Mouse (Mus musculus) adrenal gland (tissue): ENCODE measurements around the gene Chchd6.

Source experiments
- intact Hi-C: fragments of 180-260 bp; cut with DNase I; formaldehyde crosslinking; loops from one replicate; pipeline ENCODE4 v1.15.1; 2025
- long read RNA-seq, 2 experiments: library from polyadenylated mRNA; unstranded; transcript quantifications; one replicate each; pipeline ENCODE4 v2.0.0; 2020; ENCODE audit warnings: borderline replicate concordance in 1 of 2; ENCODE audit not compliant: insufficient replicate concordance in 1 of 2

The Chchd6 gene
- long read RNA-seq, experiment 1, transcript Chchd6-201 (8 exons, 1,121 nt), result major isoform, 58 of 66 reads
- long read RNA-seq, experiment 1, partial matches to known transcripts, result 3 of 66 reads
- long read RNA-seq, experiment 1, other reads (novel, unspliced or antisense), result 3 of 66 reads
- long read RNA-seq, experiment 2, transcript Chchd6-202 (7 exons, 1,042 nt), result minor isoform, 8 of 132 reads
- long read RNA-seq, experiment 2, transcript Chchd6-201 (8 exons, 1,121 nt), result major isoform, 115 of 132 reads
- long read RNA-seq, experiment 2, partial matches to known transcripts, result 5 of 132 reads
- long read RNA-seq, experiment 2, other reads (novel, unspliced or antisense), result 4 of 132 reads

DNA sequence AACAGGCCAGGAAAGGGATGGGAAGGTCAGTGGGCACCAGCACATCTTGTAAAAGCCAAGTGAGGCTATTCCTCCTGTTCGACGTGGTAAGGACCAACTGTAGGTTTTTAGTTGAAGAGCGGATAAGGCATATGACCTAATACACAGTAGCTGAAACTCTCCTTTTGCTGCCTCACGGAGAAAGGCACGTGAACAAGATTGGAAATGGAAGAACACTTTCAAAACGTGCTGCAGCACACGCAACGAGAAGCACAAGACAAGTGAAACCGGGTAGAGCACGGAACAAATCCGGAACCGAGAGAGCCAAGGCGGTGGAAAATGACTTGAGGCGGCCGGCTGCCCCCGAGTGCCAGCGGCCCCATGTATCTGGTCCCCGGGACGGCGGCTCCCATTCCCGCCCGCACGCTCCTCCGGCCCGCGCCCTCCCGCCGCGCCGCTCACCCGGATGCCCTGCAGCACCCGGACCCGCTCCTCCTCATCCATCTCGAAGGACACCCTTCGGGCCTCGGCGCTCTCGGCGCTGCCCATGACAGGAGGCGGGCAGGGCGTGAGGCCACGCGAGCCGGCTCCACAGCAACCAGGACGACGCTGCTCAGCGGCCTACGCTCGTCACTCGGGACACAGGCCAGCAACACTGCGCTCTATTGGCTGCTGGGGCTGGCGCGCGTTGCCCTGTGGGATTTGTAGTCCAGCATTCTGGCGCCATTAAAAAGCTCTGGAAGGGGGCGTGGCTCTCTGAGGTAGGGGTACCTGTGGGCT lies at the start of gene Chchd6:
Gene Chchd6 (minus strand): TSS at position 635 of the 759 bp plus-strand sequence.
- intact Hi-C loops, result no loop called here

DNA sequence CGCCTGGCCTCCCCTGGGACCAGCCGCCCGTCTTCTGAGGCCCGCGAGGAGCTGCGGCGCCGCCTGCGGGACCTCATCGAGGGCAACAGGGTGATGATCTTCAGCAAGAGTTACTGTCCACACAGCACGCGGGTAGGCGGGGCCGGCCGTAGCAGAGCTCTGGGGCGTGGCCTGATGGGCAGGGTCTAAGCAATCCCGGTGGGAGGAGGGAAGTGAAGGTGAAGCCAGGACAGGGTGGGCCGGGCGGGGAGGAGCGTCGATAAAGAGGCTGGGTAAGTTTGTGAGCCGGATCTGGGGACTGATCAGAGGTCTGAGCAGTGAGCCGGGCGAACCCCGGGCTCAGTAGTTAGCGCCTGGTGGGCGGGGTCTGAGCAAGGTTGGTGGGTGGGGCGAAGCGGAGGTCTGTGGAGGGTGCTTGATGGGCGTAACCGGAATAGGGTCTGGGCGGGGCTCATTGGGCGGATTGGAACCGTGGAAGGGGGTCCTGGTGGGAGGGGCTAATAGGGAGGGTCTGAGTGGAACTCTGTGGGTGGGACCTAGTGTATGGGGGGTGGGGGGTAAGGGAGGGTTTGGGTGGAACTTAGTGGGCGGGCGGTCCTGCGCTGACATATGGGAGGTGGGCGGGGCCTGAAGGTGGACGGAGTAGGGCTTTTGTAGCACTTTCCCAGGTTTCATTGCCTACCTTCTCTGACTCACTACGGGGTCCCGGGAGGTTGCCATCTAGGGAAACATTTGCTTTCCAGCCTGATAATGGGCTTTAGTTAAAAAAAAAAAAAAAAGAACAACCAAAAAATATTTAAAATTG lies 49.0 kb upstream of the Chchd6 start:
- intact Hi-C loops, result no loop called here

DNA sequence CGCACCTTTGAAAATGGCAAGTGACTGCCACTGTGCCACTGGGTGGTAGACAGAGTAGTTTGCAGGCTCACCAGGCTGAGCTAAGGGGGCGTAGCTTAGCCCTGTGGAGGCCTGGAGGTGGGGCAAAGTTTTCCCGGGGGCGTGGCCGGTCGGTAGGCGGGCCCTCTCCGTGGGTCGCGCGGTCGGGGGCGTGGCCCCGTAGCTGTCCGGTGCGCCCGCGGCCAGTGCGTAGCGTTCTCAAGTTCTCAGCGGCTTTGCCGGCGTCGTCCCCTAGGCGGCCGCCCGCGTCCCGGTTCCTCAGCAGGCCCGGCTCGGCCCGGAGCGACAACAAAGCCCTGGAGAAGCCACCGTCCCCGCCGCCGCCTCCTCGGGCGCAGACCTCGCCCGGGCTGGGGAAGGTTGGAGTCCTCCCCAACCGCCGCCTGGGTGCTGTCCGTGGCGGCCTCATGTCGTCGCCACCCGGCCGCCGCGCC lies 48.4 kb upstream of the Chchd6 start, which contains the start of gene Txnrd3:
Gene Txnrd3 (plus strand): TSS at position 191 of the 473 bp plus-strand sequence.
- intact Hi-C loops, result no loop called here

DNA sequence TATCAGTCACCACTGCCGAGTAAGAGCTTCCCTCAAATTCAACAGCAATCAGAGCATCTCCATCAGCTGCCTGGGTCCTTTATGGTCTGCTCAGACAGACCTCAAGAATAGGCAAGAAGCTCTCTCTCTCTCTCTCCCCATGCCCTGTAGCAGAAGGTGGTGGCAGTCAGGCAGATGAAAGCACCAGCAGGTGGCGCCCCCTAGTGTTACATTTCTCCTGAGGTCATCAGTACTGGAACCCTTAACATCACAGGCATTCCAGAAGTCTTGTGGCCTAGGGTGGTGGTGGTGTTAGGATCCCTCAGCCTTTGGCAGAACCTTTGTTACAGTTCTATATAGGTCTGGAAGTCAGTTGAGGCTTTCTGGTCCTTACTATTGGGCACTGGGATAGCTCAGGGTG lies 43.6 kb upstream of the Chchd6 start:
- intact Hi-C loops, result loop anchor here (5.0 kb wide), 1 partner anchor 277 kb away; the partner anchor contains the start of gene Plxna1

DNA sequence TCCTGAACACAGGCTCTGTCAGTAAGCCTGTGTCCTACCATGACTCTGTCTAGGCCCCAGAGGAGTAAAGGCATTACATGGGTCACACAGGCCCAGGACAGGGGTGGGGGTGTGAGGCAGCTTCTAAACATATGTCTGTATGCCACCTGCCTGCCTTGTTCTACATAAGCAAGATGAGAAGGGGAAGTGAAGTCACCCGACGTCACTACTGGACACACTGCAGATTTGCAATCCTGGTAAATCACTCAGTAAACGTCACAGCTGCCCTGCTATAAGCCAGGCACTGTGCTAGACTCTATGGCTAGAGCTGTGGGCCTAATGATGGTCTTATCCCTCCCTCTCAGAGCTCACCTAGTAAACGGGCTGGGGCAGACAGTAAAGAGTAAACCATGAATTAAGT lies 42.5 kb upstream of the Chchd6 start:
- intact Hi-C loops, result loop anchor here (5.0 kb wide), 1 partner anchor 276 kb away; the partner anchor contains the start of gene Plxna1

DNA sequence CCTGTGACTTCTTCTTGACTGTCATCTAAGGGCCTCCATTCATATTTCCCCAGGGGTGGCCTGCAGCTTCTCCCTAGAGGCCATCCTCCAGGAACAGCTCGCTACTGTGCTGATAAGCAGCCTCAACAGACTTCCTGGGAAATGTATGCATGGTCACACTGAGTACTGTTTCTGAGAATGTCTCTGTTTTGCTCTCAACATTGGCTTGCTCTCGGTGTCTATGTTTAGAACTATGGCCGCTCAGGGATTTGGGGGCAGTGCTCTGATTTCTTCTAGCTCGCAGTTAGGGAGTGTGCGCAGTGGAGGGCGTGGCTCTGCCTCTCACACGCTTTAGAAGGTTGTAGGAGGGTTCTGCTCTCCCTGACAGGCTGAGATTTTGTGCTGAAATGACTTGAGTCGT lies 38.9 kb upstream of the Chchd6 start:
- intact Hi-C loops, result loop anchor here (5.0 kb wide), 3 partner anchors 77 to 697 kb away; no protein-coding TSS in a partner anchor

DNA sequence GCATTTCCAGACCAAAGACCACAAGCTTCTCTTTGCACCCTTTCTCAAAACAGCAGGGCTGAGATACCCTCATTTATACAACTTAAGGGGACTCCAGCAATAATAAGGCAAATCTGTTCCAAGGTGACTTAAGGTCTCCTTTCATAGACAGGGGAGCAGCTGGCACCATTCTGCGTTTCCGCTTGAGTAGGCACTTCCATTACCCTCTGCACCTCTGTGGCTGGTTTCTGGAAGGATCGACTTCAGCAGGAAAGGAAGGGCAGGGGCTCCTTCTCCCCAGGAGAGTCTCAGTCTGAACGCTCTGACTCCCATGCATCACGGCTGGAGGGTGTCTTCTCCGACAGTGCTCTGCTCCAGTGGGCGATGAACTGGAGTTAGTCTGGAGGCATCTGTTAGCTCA lies 37.7 kb upstream of the Chchd6 start:
- intact Hi-C loops, result loop anchor here (5.0 kb wide), 3 partner anchors 76 to 696 kb away; no protein-coding TSS in a partner anchor

DNA sequence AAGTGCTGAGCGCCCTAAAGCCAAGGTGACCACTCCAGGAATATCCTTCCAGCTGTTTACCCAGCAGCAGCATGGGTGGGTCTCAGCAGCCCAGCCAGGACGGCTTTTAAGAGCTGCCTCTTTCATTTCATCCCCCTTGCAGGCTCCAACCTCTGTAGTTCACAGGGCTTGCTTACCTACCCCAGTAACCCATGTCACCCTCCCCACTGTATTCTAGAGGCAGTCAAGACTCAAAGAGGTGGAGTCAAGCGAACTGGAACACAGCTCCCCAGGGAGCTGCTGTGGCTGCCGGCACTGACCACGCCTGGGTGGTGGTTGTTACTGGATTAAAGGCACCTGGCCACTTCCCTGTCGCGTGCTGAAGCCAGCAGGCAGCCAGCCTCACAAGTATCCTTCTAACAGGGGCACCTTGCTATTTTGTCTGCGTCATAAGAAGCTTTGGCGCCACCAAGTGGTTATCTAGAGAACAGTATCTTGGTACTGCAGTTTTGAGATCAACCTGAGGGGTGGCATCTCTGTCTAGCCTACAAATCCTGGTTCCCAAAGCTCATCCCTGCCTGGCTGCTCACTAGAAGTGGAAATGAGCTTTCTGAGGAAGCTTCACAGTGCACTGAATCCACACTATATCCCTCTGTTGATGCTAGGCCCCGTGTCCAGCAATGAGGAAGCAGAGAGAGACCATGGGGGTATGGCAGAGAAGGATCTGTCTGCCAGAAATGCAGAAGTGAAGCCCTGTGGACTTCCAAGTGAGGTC lies 36.5 kb upstream of the Chchd6 start:
- intact Hi-C loops, result loop anchor here (5.0 kb wide), 3 partner anchors 75 to 695 kb away; no protein-coding TSS in a partner anchor

DNA sequence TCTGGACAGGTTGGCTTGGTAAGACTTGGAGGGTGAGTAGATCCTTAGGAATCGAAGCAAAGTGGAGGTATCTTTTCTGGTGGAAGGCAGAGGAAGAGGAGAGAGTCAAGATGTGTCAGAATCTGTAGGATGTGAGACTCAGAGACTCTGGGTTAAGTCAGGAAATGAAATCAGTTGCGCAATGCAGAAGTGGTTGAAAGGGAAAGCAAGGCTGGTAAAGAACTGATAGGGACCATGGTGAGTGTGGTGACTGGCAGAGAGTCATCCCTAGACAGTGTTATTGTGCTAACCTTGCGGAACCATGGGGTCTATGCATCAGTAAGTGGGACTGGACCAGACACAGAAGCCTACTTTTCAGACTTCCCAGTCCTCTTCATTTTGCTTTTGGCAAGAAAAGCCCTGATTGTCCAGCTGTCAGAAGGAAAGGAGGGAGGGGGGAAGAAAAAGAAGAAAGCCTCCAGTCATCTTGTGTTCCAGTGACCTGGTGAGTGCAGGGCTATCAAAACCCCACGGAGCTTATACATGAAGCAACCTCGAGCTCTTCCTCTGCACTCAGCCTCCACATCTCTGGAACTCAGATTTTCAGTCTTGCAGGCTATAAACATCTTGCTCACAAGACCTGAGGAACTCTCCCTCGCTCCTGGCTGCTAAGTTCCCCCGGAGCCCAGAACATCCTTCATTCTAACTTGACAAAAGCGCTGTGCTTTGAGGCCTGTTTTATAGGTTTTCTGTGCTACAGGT lies 32.8 kb upstream of the Chchd6 start:
- intact Hi-C loops, result no loop called here

DNA sequence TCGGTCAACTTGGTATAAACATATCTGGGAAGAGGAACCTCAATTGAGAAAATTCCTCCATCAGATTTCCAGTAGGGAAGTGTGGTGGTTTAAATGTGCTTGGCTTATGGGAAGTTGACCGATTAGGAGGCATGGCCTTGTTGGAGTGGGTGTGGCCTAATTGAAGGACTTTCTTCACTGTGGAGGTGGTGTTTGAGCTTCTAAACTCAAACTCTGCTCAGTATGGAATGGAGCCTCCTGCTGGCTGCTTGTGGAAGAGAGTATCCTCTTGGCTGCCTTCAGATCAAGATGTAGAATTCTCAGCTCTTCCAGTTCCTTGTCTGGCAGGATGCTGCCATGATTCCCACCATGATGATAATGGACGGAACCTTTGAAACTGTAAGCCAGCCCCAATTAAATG lies 27.2 kb upstream of the Chchd6 start:
- intact Hi-C loops, result no loop called here

DNA sequence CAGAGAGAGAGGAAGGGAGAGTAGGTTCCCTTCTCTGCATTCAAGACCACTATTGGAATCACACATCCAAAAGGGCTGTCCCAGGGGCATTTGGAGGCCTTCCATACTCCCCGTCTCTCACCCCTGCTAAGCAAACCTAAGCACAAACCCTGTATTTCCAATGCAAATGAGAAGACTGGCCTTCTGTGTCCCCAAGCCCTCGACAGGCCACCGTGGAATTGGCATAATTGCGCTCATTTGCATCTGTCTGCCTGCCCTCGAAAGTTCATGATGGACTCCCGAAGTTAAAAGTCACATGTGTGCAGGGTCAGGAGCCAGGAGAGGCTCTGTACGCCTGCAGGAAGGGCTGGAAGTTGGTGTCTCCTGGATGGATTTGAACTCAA lies 19.9 kb upstream of the Chchd6 start:
- intact Hi-C loops, result no loop called here

DNA sequence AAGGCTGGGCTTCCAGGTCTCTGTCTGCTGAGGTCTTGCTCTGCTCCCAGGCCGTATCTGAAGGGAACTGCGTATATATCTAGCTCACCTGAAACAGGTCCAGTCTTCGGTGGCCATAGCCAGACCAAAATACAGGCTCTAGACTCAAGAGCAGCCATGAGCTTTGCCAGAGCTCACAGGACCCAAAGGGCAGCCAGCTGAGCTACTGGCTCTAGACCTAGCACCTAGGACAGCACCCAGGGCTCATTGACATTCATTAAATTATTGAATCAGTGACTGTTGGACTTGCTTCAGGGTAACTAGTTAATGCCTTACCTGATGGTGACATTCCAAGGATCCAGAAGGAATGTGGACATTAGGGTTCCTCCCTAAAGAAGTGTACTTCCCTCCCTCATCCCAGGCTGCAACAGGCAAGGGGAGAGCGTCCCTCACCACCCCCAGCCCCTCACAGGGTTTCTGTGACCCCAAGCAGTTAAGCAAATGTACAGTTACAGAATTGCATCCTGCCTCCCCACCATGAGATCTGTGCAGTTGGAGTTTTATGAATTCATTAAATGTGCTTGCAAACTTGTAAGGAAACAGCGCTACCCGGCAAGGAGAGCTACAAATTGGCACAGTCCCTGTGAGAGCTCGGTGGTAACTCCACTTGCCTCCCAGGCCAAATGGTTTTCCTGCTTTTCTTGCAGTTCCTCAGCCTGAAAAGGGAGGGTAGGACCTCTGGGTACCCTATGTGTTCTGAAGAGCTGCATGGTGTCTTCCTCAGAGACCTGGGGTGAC lies 19.3 kb upstream of the Chchd6 start:
- intact Hi-C loops, result no loop called here

DNA sequence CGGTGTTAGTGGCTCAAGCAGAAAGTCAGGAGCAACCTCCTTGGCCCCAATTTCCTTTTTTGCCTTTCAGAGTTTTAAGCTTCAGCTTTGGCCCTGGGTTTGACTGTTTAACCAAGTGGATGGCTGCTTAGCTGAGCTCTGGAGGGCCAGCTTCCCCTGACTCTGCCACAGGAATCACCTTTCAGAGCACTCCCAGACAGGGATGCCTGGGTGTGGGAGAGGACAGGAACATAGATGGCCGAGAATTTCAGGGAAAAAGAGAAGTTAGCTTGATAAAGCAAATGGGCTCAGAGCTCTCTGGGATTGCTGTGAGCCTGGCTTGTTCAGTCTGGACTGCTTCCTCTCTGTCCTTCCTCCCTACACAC lies 18.6 kb upstream of the Chchd6 start:
- intact Hi-C loops, result no loop called here

DNA sequence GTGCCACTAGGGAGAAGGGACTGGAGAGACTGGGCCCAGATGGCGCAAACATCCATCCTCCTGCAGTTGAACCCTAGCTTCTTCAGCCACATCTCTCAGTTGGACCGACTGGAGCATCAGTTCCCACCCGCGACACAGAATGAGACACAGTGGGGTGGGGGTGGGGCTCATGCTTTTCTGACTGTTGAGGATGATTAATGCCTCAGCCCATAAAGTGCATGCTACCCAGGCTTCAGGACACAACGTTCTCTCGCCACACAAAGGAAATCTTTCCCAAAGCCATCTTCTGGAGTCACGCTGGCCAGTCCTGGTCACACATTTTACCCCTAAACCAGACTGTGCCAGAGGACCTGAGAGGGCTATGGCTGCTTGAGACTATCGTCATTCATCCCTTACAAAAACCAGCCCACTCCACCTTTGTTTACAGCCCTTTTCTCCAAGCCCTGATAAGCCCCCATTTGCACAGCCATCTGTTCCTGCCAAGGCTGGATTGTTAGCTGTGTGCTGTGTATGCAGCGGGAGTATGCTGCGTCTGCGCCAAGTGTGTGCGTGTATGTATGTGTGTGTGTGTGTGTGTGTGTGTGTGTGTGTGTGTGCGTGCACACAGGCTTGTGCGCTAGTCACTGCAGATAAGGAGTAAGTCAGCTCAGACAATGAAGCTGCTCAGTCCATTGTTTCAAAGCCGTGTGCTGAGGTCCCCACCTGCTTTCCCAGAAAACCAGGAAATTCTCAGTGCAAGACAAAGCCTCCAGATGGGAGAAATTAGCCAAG lies 18.1 kb upstream of the Chchd6 start:
- intact Hi-C loops, result no loop called here

DNA sequence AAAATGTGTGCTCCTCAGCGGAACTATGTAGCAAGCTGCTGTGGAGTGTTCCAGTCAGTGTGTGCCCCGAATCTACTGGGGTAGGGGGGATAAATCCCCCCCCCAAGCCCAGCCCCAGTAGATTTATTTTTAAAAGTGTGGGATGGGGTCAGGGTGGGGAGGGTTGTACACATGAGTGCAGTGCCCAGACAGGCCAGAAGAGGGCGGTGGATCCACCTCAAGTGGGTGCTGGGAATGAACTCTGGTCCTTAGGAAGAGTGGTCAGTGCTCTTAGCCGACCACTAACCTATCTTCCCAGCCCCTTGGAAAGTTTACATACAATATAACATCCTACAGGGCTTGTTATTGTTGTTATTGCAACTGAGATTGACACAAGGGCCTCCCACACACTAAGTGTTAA lies 12.5 kb upstream of the Chchd6 start:
- intact Hi-C loops, result no loop called here

DNA sequence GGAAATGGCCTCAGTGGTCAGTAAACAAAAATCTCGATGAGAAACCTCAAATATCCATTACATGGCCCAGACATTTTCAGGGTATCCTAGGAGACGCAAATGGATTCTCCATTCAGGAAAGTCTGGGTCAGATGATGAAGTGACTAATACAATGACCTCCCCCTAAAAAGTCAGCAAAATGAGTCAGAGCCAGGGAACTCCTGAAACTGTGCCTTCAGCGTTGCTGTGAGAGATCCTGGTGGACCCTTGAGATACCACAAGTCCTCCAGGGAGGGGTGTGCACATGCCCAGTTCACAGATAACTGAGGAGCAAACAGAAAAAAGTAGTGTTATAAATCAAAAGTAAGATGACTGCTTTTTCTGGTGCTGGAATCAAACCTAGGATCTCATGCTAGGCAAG lies 10.6 kb upstream of the Chchd6 start:
- intact Hi-C loops, result no loop called here

DNA sequence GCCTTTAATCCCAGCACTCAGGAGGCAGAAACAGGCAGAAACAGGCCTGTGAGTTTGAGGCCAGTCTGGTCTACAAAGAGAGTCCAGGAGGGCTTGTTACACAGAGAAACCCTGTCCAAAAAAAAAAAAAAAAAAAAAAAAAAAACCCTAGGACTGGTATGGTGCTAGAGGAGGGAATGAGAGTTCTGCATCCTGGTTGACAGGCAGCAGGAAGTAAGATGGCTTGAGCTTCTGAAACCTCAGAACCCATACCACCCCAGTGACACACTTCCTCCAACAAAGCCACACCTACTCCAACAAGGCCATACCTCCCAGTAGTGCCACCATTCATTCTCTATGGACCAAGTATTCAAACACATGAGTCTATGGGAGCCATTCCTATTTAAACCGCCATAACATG lies 1.1 kb upstream of the Chchd6 start:
- intact Hi-C loops, result no loop called here

DNA sequence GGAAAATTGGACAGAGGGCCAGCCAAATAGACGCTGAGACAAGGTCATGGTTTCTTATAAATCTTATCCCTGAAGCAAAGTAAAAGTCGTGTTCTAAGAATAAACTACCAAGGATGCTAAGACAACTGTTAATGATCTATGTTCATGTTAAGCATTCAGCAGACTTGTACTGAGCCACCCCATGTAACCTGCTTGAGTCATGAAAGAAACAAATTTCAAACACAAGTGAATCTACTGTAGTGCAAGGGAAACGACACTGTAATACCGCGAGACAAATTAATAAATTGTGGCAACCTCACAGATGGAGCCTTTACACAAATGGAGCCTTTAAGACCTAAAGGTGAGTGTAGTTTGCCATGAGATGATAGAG lies 310 bp upstream of the Chchd6 start:
- intact Hi-C loops, result no loop called here

DNA sequence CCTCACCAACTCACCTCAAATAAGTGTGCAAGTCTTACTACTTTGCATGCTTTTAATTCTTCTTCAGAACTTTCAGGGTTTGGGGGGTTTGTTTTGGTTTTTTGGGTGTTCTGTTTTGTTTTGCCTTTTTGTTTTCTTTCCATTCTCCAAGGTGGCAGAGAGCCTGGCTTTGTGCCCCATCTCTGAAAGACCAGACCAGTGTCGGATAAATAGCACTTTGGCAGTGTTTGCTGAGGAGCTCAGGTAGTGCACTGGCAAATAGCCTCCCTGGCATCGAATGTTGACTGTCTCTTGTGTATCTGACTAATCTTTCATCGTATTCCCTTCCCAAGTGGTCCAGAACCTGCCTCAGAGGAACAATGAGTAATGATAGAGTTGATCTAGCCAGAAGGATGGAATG lies 3.4 kb downstream of the Chchd6 start:
- intact Hi-C loops, result no loop called here
